Mouse (Mus musculus): Measurements from ENCODE around the gene Lrrc10. TPM values are rescaled to one million over a fixed set of nuclear protein-coding genes. Genes with fewer than 3 reads are reported as not detected.

Lrrc10 gene
- not detected in 2 replicates for polyA plus RNA-seq (2016; fragmentation: Nextera tagmentation; extraction: Ambion mirVana)

DNA sequence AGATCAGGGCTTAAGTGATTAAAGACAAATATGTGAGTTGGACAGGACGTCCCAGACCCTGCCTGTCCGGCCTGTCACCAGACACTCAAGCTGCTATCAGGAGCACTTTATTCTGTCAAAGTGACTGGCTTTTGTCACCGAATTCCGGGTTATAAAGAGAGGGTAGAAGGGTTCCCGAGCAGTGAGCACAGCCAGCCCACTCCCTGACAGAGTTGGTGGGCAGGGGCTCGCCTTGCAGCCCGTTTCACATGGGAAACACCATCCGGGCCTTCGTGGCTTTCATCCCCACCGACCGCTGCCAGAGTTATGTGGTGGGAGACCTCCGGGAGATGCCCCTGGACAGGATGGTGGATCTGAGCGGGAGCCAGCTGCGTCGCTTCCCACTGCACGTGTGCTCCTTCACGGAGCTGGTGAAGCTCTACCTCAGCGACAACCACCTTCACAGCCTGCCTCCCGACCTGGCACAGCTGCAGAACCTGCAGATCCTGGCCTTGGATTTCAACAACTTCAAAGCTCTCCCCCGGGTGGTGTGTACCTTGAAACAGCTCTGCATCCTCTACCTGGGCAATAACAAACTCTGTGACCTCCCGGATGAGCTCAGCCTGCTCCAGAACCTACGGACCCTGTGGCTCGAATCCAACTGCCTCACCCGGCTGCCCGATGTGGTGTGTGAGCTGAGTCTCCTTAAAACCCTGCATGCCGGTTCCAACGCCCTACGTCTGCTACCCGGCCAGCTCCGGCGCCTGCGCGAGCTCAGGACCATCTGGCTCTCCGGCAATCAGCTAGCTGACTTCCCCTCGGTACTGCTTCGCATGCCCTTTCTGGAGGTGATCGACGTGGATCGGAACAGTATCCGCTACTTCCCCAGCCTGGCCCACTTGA is at the start of gene Lrrc10:
Lrrc10 (plus strand) TSS at position 167 of the 882 bp plus-strand sequence.
- Histone ChIP-seq H3K27ac (peak within 1 kb of the TSS; percentile 13; the same call in 1 of the 2 replicates), H3K4me1 (replicated peaks) (peaks cover 22% of the 10 kb centered on the region), H3K27me3 (ENCODE audit: insufficient read depth, poor library complexity, severe bottlenecking) (peaks cover 3% of the 10 kb centered on the region; the same call in 1 of the 2 replicates), H3K36me3 (peaks cover 22% of the 10 kb centered on the region), H3K4me3 (peak within 1 kb of the TSS; percentile 27), H3K9me3 (no peaks in the 10 kb centered on the region)
- DNase-seq (ENCODE audit: low spot score), result peak; percentile 33
- 47% methylated on average over 40 of the region's 40 CpGs for WGBS

- H3K9me3 ChIP-seq, result no peaks in the 10 kb centered on the region
- 0 out of 2 replicates have a peak overlapping the region, but pooled peaks have one; percentile 17 for H3K27ac ChIP-seq
- H3K27me3 ChIP-seq (ENCODE audit: insufficient read depth, poor library complexity, severe bottlenecking), result no peaks in the 10 kb centered on the region
- H3K4me3 ChIP-seq, result no peak overlapping the region
- DNase-seq (ENCODE audit: low spot score), result no peak
- H3K4me1 ChIP-seq (replicated peaks), result peaks cover 11% of the 10 kb centered on the region
- WGBS, result 67% methylated on average over 6 of the region's 6 CpGs
- no peaks in the 10 kb centered on the region for H3K36me3 ChIP-seq
Measured at GRCm38 (mm10) chr10:116995584-116996235, 49.4 kb upstream of the Lrrc10 start.

- no peak overlapping the region for H3K4me3 ChIP-seq
- H3K36me3 ChIP-seq, result no peaks in the 10 kb centered on the region
- 0 out of 2 replicates have a peak overlapping the region, but pooled peaks have one; percentile 17 for H3K27ac ChIP-seq
- H3K27me3 ChIP-seq (ENCODE audit: insufficient read depth, poor library complexity, severe bottlenecking), result no peaks in the 10 kb centered on the region
- H3K4me1 ChIP-seq (replicated peaks), result peaks cover 11% of the 10 kb centered on the region
- WGBS, result 74% methylated on average over 6 of the region's 6 CpGs
- no peaks in the 10 kb centered on the region for H3K9me3 ChIP-seq
- no peak for DNase-seq (ENCODE audit: low spot score)
Measured at GRCm38 (mm10) chr10:116996236-116996600, 48.9 kb upstream of the Lrrc10 start.

- H3K4me3 ChIP-seq, result no peak overlapping the region
- H3K9me3 ChIP-seq, result no peaks in the 10 kb centered on the region
- no peak for DNase-seq (ENCODE audit: low spot score)
- H3K27me3 ChIP-seq (ENCODE audit: insufficient read depth, poor library complexity, severe bottlenecking), result no peaks in the 10 kb centered on the region
- H3K36me3 ChIP-seq, result no peaks in the 10 kb centered on the region
- H3K27ac ChIP-seq, result no peak overlapping the region
- H3K4me1 ChIP-seq (replicated peaks), result peaks cover 11% of the 10 kb centered on the region
- WGBS, result 88% methylated on average over 17 of the region's 17 CpGs
Measured at GRCm38 (mm10) chr10:116998716-116999455, 46.3 kb upstream of the Lrrc10 start.

DNA sequence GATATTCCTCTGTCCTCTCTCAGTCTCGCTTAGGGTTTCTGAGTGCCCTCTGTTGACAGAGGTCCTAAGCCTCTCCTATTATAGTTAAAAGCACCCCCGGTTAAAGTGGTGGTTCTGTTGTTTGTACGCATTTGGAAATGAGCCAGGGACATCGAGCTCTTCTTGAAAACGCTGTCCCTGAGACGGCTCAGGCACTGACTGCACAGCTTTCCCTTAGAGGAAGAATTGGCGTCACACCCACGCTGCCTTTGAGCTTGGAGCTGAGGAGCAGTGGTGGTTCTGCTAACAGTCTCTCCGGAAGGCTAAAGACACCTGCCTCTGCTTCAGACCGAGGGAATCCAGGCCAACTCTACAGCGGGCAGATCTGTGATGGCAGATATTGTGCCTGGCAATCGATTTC is 44.2 kb upstream of the Lrrc10 start:
- Histone ChIP-seq H3K9me3 (no peaks in the 10 kb centered on the region), H3K36me3 (no peaks in the 10 kb centered on the region), H3K4me1 (replicated peaks) (peaks cover 8% of the 10 kb centered on the region), H3K4me3 (no peak overlapping the region), H3K27ac (no peak overlapping the region), H3K27me3 (ENCODE audit: insufficient read depth, poor library complexity, severe bottlenecking) (no peaks in the 10 kb centered on the region)
- WGBS, result 80% methylated on average over 12 of the region's 12 CpGs
- DNase-seq (ENCODE audit: low spot score), result no peak

GRCm38 (mm10) chr10:117004695-117005094 is 40.4 kb upstream of the Lrrc10 start:
- H3K27ac ChIP-seq, result no peak overlapping the region
- WGBS, result 83% methylated on average over 5 of the region's 5 CpGs

DNA sequence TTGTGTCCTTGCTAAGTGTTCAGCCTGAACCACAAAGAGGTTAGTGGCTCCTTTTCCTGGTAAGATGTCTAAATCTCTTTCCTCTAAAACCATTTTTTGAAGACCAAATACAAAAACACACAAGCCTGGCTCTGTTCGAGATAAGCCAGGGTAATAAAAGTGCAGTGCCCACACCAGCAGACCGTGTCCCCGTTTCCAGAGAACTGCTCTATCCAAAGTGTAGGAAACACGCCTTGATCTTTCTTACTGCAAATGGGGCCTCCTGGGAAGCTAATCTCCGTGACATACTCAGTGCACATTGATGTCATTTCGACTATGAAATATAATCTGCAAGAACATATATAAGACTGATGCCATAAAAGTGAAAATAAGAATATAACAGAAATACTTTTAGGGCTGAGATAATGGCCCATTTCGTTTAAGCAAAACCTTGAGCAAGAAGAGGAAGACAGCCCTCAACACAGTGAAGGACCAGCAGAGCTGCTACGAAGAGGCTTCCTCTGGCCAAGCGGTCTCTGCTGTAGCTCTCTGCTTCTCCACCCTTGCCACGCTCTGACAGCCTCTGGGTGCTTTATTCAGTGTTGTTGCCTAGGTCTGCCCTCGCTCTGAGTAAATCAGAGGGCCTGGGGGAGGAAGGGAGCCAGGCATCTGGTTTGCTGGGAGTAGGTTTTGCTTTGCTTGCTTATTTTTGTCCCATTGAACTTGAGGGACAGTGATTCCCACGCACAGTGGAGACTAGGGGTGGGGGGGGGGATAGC is 39.3 kb upstream of the Lrrc10 start:
- H3K36me3 ChIP-seq, result no peaks in the 10 kb centered on the region
- H3K27ac ChIP-seq, result no peak overlapping the region
- DNase-seq (ENCODE audit: low spot score), result no peak
- H3K4me3 ChIP-seq, result no peak overlapping the region
- no peaks in the 10 kb centered on the region for H3K27me3 ChIP-seq (ENCODE audit: insufficient read depth, poor library complexity, severe bottlenecking)
- 0 out of 2 replicates have a peak, but pooled peaks cover 5% of the 10 kb centered on the region for H3K4me1 ChIP-seq (replicated peaks)
- WGBS, result 79% methylated on average over 12 of the region's 12 CpGs
- H3K9me3 ChIP-seq, result no peaks in the 10 kb centered on the region

More at GRCm38 (mm10) chr10:117004695-117005094, 40.4 kb upstream of the Lrrc10 start:
- no peaks in the 10 kb centered on the region for H3K27me3 ChIP-seq (ENCODE audit: insufficient read depth, poor library complexity, severe bottlenecking)
- no peaks in the 10 kb centered on the region for H3K9me3 ChIP-seq
- 0 out of 2 replicates have a peak, but pooled peaks cover 4% of the 10 kb centered on the region for H3K4me1 ChIP-seq (replicated peaks)
- no peak for DNase-seq (ENCODE audit: low spot score)
- H3K36me3 ChIP-seq, result no peaks in the 10 kb centered on the region
- H3K4me3 ChIP-seq, result no peak overlapping the region

DNA sequence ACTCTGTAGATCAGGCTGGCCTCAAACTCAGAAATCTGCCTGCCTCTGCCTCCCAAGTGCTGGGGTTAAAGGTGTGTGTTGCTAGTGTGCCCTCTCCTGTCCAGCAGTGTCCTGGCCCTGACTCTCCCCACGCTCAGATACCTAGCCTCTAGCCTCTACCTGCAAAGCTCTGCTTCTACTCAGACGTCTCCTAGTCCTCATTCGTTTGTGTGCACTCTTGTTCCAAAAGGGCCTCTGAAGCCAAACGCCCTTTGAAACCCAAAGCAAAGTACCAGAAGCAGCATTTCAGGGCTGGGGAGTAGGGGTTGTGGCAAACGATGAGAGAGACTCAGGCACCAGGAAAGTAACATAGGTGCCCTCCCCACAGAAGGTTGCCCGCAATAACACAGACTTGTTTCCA is 35.5 kb upstream of the Lrrc10 start:
- WGBS, result 90% methylated on average over 6 of the region's 6 CpGs
- no peaks in the 10 kb centered on the region for H3K36me3 ChIP-seq
- no peaks in the 10 kb centered on the region for H3K9me3 ChIP-seq
- no peaks in the 10 kb centered on the region for H3K27me3 ChIP-seq (ENCODE audit: insufficient read depth, poor library complexity, severe bottlenecking)
- H3K4me1 ChIP-seq (replicated peaks), result peaks cover 16% of the 10 kb centered on the region; the same call in 1 of the 2 replicates
- no peak overlapping the region for H3K4me3 ChIP-seq
- DNase-seq (ENCODE audit: low spot score), result no peak
- H3K27ac ChIP-seq, result no peak overlapping the region

DNA sequence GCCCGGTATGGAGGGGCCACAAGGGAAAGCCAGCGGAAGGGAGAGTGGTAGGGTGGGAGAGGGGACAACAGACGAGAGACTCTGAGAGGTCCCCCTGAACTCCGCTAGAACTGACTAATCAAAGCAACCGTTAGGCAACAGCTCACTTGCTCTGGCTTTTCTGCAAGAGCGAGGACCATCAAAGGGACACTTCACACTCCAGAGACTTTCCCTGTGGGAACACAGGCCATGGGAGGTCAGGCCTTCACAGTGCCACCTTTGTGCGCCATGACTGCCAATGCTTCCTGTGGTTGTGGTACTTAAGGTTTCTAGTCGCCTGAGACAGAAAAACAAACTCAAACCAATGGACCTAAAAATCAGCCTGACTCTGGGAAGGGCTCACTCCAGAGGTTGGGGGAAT is 34.1 kb upstream of the Lrrc10 start:
- 41% methylated on average over 8 of the region's 8 CpGs for WGBS
- H3K9me3 ChIP-seq, result no peaks in the 10 kb centered on the region
- DNase-seq (ENCODE audit: low spot score), result no peak
- H3K4me3 ChIP-seq, result no peak overlapping the region
- 0 out of 2 replicates have a peak overlapping the region, but pooled peaks have one; percentile 12 for H3K27ac ChIP-seq
- no peaks in the 10 kb centered on the region for H3K27me3 ChIP-seq (ENCODE audit: insufficient read depth, poor library complexity, severe bottlenecking)
- H3K36me3 ChIP-seq, result no peaks in the 10 kb centered on the region
- H3K4me1 ChIP-seq (replicated peaks), result peaks cover 14% of the 10 kb centered on the region; the same call in 1 of the 2 replicates

GRCm38 (mm10) chr10:117013689-117014390 is 31.3 kb upstream of the Lrrc10 start:
- 36% methylated on average over 12 of the region's 12 CpGs for WGBS
- DNase-seq (ENCODE audit: low spot score), result peak; percentile 46
- H3K27ac ChIP-seq, result no peak overlapping the region
- H3K4me1 ChIP-seq (replicated peaks), result peaks cover 27% of the 10 kb centered on the region
- H3K4me3 ChIP-seq, result no peak overlapping the region
- no peaks in the 10 kb centered on the region for H3K9me3 ChIP-seq
- no peaks in the 10 kb centered on the region for H3K27me3 ChIP-seq (ENCODE audit: insufficient read depth, poor library complexity, severe bottlenecking)
- no peaks in the 10 kb centered on the region for H3K36me3 ChIP-seq

- DNase-seq (ENCODE audit: low spot score), result no peak
- Histone ChIP-seq H3K9me3 (no peaks in the 10 kb centered on the region), H3K27me3 (ENCODE audit: insufficient read depth, poor library complexity, severe bottlenecking) (no peaks in the 10 kb centered on the region), H3K4me3 (no peak overlapping the region), H3K4me1 (replicated peaks) (peaks cover 30% of the 10 kb centered on the region), H3K27ac (no peak overlapping the region), H3K36me3 (no peaks in the 10 kb centered on the region)
- WGBS, result 93% methylated on average over 5 of the region's 5 CpGs
Measured at GRCm38 (mm10) chr10:117014565-117014964, 30.6 kb upstream of the Lrrc10 start.

Data from hindbrain, embryonic 10.5 days (tissue).